In genomic region chr2:33328941-33329340, GRCm38 (mm10) we compare ENCODE assay signal across 10 mouse cellular contexts. TPM values are rescaled to one million over a fixed set of nuclear protein-coding genes. Genes with fewer than 3 reads are reported as not detected.
DNase-seq lines count a peak whose midpoint lies in the region; ATAC-seq and TF ChIP-seq lines count a peak whose summit lies in the region.
"Had no signal": no experiment of that assay in that cellular context is flagged by ENCODE, and none has a peak within 500 bp of the region (broad histone marks: within the 10 kb centered on the region; RNA-seq: fewer than 3 reads in every experiment).

No protein-coding gene starts in this region.

- 91% methylated on average over 1 of the region's 1 CpGs for WGBS in forebrain, postnatal 0 days
- WGBS in forebrain, embryonic 16.5 days: 91% methylated on average over 1 of the region's 1 CpGs

- DNase-seq in forebrain, postnatal 0 days: no peak
- DNase-seq in urinary bladder, postnatal 36 days (ENCODE audit: low spot score in 2 of 2): peak; percentile 18 to 38
- DNase-seq in urinary bladder, adult 2 months (ENCODE audit: low spot score): no peak
- DNase-seq in lung, postnatal 10 days: peak; percentile 54
- peak; percentile 9 to 50 for DNase-seq in thymus, postnatal 10 days (ENCODE audit: low spot score in 2 of 2)
- DNase-seq in gastrocnemius, postnatal 4 days (ENCODE audit: low spot score in 2 of 2): no peak

- no peak overlapping the region for H3K4me2 ChIP-seq in forebrain, postnatal 0 days (ENCODE audit: low read depth)
- no peak overlapping the region for H3K4me2 ChIP-seq in forebrain, embryonic 16.5 days (ENCODE audit: low read length)
- H3K4me2 ChIP-seq: embryonic facial prominence, embryonic 15.5 days had no signal

- H3K4me3 ChIP-seq in forebrain, postnatal 0 days (ENCODE audit: low read depth, low read length): no peak overlapping the region
- no peak overlapping the region for H3K4me3 ChIP-seq in forebrain, embryonic 16.5 days (replicated peaks; ENCODE audit: low read length)
- H3K4me3 ChIP-seq: embryonic facial prominence, embryonic 15.5 days; myocyte had no signal

- no peak overlapping the region for H3K27ac ChIP-seq in forebrain, postnatal 0 days (ENCODE audit: low read depth, low read length)
- no peak overlapping the region for H3K27ac ChIP-seq in forebrain, embryonic 16.5 days (ENCODE audit: low read length)
- H3K27ac ChIP-seq: embryonic facial prominence, embryonic 15.5 days had no signal

- no peak overlapping the region for H3K9ac ChIP-seq in forebrain, postnatal 0 days
- no peak overlapping the region for H3K9ac ChIP-seq in forebrain, embryonic 16.5 days (replicated peaks; ENCODE audit: low read depth, low read length)
- H3K9ac ChIP-seq: embryonic facial prominence, embryonic 15.5 days had no signal

- ATAC-seq in forebrain, postnatal 0 days: no peak
- no peak for ATAC-seq in forebrain, embryonic 16.5 days
- peak; percentile 88 to 94 for ATAC-seq in hematopoietic stem cell, adult 5-6 weeks (replicated peaks in 1 of 2; ENCODE audit: insufficient read depth in 1 of 2, low FRiP score in 2 of 2, low TSS enrichment in 1 of 2, low read depth in 1 of 2, poor library complexity in 2 of 2, severe bottlenecking in 2 of 2)

- no peaks in the 10 kb centered on the region for H3K9me3 ChIP-seq in forebrain, postnatal 0 days (ENCODE audit: low read length)
- no peaks in the 10 kb centered on the region for H3K9me3 ChIP-seq in forebrain, embryonic 16.5 days (ENCODE audit: control insufficient read depth, low read length)
- H3K9me3 ChIP-seq: embryonic facial prominence, embryonic 15.5 days had no signal

- peak; percentile 60 for TF ChIP-seq CTCF in forebrain, postnatal 0 days (IDR thresholded peaks at IDR 0.05; ENCODE audit: low read depth)

- no peaks in the 10 kb centered on the region for H3K4me1 ChIP-seq in forebrain, postnatal 0 days (ENCODE audit: insufficient read depth)
- H3K4me1 ChIP-seq in forebrain, embryonic 16.5 days (replicated peaks; ENCODE audit: control insufficient read depth, insufficient read depth, low read length): peaks cover 3% of the 10 kb centered on the region

- H3K27me3 ChIP-seq in forebrain, postnatal 0 days (ENCODE audit: insufficient read depth, low read length): no peaks in the 10 kb centered on the region
- no peaks in the 10 kb centered on the region for H3K27me3 ChIP-seq in forebrain, embryonic 16.5 days (replicated peaks; ENCODE audit: control insufficient read depth, insufficient read depth, low read length)
- H3K27me3 ChIP-seq: embryonic facial prominence, embryonic 15.5 days had no signal

- H3K36me3 ChIP-seq in forebrain, postnatal 0 days (ENCODE audit: insufficient read depth): peaks cover 9% of the 10 kb centered on the region
- no peaks in the 10 kb centered on the region; the same call in 1 of the 2 replicates for H3K36me3 ChIP-seq in forebrain, embryonic 16.5 days (ENCODE audit: control insufficient read depth, insufficient read depth)
- H3K36me3 ChIP-seq: embryonic facial prominence, embryonic 15.5 days had no signal

RNA-seq across cellular contexts. Expression of gene Ralgps1, which starts 42.3 kb away (rescaled TPM):
- 55.0 and 66.9 TPM in 2 replicates for total RNA-seq in forebrain, postnatal 0 days (2014; rRNA removed)
- polyA plus RNA-seq in forebrain, postnatal 0 days (2015; fragmentation: Nextera tagmentation; extraction: Ambion mirVana): 16.6 and 24.6 TPM in 2 replicates
- polyA plus RNA-seq in forebrain, embryonic 16.5 days (2015; fragmentation: Nextera tagmentation; extraction: Ambion mirVana): 44.8 and 50.4 TPM in 2 replicates
- polyA plus RNA-seq in urinary bladder, adult 2 months (2012; rRNA removed): 8.2 and 8.4 TPM in 2 replicates
- total RNA-seq in hematopoietic stem cell, adult 5-6 weeks (2017): 3.8 and 6.6 TPM in 2 replicates
- total RNA-seq in gastrocnemius, postnatal 4 days (2021): 1 to 10 TPM; 5.5 to 5.8 TPM

Comparison
In these comparisons a context has a peak if more than half of its experiments do, and no peak if none do; other contexts are left out.
1. DNase-seq: peak in urinary bladder, postnatal 36 days (2 of 2), lung, postnatal 10 days (single experiment) and thymus, postnatal 10 days (2 of 2); none in forebrain, postnatal 0 days (single experiment), urinary bladder, adult 2 months (single experiment) and gastrocnemius, postnatal 4 days (0 of 2).
2. ATAC-seq: peak in hematopoietic stem cell, adult 5-6 weeks (2 of 2); none in forebrain, postnatal 0 days (single experiment) and forebrain, embryonic 16.5 days (single experiment).